Mouse (Mus musculus): ENCODE data around the gene Nsun5. TPM values are rescaled to one million over a fixed set of nuclear protein-coding genes. Genes with fewer than 3 reads are reported as not detected.
"Not testable (repeated sequence)": the region's sequence is repeated elsewhere in the genome, so short reads cannot be mapped to it uniquely, and the experiment has no call there.

Gene Nsun5
- polyA plus RNA-seq (2012; rRNA removed), result 34.8 and 37.7 TPM in 2 replicates

DNA sequence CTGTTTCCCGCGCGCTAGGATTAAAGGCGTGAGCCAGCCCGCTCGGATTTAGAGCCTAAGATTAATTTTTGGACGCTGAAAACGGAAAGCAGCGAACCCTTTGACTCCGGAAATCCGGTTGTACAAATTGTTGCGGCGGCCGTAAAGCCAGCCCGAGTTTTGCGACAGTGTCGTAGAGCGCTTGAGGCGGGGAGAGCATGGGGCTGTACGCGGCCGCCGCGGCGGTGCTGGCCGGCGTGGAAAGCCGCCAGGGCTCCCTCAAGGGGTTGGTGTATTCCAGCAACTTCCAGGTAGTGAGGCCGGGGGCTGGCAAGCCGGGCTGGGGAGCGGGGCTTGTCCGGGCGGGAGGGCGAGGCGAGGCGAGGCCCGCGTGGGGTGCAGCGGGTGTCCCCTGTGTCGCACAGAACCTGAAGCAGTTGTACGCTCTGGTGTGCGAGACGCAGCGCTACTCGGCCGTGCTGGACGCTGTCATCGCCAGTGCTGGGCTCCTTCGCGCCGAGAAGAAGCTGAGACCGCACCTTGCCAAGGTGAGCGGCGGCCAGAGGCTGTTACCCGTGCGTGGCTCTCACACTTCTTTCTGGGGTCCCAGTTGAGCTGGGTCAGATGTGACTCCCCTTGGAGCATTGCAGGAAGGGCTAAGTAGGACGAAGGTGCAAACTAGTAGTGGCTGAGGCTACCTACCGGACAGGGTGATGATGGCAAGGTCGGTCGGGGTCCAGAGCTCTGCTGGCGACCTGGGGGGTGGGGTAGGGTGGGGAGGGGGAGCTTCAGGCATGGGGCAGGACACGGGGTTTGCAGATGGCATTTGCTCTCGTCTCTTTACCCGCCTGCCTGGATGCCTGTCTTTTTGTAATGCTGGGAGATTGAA lies at the start of gene Nsun5:
Gene Nsun5 (plus strand): TSS at position 167 of the 868 bp plus-strand sequence.
- peak; percentile 85 to 98 for DNase-seq (ENCODE audit: extremely low spot score in 1 of 2, low spot score in 1 of 2)

DNA sequence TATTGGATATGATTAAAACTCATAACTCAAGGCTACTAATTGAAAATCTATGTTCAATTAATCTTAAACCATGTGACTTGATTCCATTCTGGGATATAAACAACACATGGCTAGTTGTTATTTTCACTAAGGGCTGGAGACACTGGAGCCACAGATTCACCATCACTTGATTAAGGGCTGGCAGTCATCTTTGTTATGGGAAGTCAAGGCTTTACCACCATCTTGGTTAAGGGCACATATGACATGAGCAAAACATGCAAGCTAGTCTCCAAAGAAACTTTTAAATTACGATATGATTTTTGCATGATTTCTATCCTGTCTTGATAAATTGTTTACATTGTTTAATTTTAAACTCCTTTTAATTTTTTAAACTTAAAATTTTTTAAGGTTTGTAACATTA lies 47.6 kb upstream of the Nsun5 start:
- DNase-seq (ENCODE audit: extremely low spot score in 1 of 2, low spot score in 1 of 2), result no peak

DNA sequence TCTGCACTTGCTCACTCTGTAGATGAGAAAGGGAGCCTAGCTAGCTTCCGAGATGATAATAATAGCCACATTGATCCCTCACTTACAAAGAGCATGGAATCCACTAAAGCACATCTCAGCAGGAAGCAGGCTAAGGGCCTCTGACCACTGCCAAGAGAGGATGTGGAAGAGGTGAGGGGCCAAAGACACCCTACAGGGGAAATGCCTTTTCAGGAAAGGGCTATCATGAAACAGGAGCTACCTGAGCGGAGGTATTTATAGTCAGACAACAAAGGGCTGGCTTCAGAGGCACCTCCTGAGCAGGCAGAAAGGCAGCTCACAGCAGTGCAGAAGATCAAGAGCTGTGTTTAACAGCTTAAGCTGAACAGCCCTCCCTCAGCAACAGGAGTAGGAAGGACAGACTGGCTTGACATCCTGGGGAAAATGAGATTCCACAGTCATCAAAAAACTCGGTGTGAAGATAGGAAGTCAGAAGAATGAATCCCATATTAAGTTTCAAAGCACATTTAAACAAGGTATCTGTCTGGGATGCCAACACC lies 43.6 kb upstream of the Nsun5 start:
- no peak for DNase-seq (ENCODE audit: extremely low spot score in 1 of 2, low spot score in 1 of 2)

DNA sequence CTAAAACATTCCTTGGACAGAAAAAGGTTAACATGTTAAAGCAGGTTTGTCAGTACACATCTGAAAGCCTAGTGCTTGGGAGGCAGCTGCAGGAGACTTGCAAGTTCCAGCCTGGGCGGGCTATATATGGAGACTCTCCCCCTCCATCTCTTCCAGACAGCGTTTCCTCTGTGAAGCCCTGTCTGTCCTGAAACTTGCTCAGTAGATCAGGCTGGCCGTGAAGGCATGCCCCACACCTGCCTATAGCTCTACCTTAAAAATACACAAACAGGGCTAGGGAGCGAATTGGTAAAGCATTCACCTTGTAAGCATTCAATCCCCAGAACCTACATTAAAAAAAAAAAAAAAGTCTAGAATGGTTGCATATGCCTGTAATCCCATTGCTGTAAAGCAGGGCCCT lies 40.3 kb upstream of the Nsun5 start:
- no peak for DNase-seq (ENCODE audit: extremely low spot score in 1 of 2, low spot score in 1 of 2)

DNA sequence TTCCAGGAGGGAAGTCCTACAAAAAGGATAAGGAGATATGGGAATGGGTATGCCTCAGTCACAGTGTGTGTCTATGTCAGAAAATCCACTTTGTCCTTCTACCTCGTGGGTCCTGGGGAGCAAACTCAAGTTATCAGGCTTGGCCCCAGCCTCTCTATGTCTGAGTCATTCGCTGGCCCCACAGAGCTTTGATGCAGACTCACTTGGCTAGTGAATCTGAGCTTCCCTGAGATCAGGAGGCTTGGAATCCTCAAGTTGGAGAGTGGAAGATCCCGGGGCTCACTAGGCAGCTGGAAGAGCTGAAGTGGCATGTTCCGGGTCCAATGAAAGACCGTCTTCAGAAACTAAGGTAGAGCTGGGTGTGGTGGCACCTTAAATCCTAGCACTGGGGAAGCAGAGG lies 39.6 kb upstream of the Nsun5 start:
- DNase-seq (ENCODE audit: extremely low spot score in 1 of 2, low spot score in 1 of 2), result no peak

DNA sequence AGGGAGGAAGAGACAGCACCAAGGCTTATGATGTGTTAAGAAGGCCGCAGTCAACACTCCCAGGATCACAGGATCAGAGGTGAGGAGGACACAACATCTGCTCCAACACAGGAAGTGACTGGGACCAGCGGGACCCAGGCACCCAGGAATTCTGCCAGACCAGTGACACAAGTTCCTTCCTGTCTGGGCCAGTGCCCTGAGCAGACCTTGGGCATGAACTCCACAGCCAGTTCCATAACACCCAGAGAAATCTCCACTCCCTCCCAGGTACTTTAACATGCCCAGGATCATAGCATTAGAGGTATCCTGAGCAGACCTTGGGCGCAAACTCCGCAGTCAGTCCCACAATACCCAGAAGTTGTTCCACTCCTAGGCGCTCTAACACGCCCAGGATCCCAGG lies 38.6 kb upstream of the Nsun5 start:
- DNase-seq (ENCODE audit: extremely low spot score in 1 of 2, low spot score in 1 of 2), result no peak

DNA sequence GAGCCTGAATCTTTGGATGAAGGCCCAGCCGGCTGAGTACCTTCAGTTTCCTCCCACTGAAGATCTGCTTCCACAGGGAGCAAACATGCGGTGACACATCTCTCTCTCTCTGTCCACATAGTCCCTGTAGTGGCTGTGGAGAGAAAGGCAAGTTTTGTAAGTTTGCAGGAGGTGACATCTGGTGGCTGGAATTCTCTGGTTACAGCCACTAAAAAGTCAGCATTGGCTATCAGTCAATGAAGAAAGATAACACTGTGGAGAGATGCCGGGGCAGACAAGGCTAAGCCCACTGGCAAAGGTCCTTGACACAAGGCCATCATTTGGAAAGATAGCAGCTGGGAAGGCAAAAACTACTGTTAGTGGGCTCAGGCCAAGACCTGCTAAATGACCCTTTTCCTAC lies 32.2 kb upstream of the Nsun5 start:
- DNase-seq (ENCODE audit: extremely low spot score in 1 of 2, low spot score in 1 of 2), result no peak

DNA sequence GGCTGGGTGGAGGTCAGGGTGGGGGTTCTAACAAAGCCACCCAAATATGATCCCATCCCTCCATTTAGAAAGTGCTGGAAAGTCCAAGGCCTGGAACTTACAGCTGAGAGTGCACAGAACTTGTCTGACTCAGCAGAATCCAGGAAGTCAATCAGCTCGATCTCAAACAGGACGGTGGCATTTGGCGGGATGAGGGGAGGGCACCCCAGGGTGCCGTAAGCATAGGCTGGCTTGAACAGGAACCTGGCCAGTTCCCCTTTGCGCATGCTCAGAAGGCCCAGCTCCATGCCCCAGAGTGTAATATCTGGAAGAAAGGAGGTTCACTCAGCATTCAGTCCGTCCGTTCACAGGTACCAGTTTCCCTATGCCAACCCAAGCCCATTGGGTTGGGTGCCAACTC lies 23.8 kb upstream of the Nsun5 start:
- no peak for DNase-seq (ENCODE audit: extremely low spot score in 1 of 2, low spot score in 1 of 2)

DNA sequence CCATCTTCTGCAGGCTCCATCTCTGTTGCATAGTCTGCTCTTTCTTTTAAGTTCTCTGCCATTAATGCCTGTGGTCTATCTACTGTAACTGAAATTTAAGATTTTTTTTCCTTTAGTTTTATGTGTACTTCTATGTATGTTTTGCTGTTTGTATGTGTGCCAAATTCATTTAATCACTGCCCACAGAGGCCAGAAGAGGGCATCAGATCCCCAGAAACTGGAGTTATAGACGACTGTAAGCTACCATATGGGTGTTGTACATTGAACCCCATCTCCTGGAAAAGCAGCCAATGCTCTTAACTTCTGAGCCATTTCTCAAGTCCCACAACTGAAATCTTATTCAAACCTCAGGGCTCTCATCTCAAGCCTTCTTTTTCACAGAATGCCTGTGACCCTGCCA lies 23.3 kb upstream of the Nsun5 start:
- DNase-seq (ENCODE audit: extremely low spot score in 1 of 2, low spot score in 1 of 2), result no peak

DNA sequence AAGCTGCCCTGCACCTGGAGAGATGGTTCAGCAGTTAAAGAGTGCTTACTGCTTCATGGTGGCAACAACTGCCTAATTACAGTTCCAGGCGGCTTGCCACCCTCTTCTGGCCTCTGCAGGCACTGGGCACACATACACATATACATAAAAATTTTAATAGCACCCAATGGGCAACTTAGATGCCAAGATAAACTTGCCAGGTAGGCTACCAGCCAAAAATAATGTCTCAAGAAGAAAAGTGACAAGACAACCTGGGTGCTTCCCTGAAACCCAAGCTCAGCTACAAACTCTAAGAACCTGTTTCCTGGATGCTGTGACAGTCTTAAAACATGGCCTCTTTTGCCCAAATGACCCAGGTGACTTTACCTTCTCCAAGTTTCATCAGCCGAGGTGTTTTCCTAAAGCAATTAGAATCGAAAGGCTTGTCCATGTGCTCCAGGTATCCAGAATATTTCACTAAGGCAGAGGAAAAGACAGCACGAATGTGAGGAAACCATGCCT lies 22.2 kb upstream of the Nsun5 start:
- no peak for DNase-seq (ENCODE audit: extremely low spot score in 1 of 2, low spot score in 1 of 2)

DNA sequence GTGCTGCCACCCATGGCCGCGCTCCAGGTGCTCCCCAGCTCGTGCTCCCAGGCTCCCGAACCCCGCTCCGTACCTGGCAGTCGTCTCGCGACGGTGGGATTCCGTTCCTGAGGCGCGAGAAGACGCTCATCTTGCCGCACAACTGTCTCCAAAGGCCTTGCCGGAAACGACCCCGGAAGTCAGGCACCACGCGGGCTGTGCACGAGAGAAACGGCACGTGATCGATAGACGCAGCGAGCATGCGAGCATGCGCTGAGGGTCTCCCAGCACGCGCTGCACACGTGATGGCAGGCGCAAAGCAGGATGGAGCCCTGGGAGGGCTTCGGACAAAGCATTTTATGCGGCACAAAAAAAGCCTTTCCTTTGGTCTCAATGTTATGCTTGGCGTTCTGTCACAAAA lies 19.9 kb upstream of the Nsun5 start, which contains the start of gene Fkbp6:
Gene Fkbp6 (minus strand): TSS at position 183 of the 400 bp plus-strand sequence.
- DNase-seq (ENCODE audit: extremely low spot score in 1 of 2, low spot score in 1 of 2), result no peak

DNA sequence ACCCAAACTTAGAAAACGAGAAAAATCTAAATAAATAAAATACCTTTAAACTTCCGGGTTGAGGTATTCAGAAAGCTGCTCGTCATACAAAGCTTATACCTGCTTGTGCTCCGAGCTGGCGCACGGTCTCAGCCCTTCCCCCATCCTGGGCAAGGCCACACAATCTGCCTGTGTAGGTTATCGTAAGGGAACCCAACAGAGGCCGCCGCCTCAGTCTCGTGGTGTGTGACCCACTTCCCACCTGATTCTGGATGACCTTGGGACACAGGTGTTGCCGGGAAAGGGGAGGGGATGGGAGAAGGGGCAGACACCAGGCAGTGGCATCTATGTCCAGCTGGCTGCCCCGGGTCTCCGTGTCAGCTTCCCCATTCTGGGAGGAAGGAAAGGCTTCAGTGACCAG lies 18.1 kb upstream of the Nsun5 start:
- no peak for DNase-seq (ENCODE audit: extremely low spot score in 1 of 2, low spot score in 1 of 2)

DNA sequence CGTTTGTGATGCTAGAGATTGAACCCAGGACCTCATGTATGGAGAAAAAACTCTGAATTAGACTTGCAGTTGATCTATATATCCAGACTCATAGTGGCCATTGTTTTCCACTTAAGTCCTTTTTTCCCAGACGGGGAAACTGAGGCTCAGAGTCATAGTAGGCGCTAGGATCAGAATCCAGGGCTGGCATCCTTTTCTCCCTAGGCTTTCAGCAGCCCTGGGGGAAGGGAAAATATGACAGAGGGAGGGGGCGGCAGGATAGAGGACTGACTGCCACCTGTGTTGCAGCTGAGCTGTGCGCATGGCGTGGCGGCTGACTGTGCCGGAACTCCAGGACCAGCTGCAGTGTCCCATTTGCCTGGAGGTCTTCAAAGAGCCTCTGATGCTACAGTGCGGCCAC lies 16.8 kb upstream of the Nsun5 start, which contains the start of gene Trim50:
Gene Trim50 (plus strand): TSS at position 301 of the 400 bp plus-strand sequence.
- DNase-seq (ENCODE audit: extremely low spot score in 1 of 2, low spot score in 1 of 2), result no peak

DNA sequence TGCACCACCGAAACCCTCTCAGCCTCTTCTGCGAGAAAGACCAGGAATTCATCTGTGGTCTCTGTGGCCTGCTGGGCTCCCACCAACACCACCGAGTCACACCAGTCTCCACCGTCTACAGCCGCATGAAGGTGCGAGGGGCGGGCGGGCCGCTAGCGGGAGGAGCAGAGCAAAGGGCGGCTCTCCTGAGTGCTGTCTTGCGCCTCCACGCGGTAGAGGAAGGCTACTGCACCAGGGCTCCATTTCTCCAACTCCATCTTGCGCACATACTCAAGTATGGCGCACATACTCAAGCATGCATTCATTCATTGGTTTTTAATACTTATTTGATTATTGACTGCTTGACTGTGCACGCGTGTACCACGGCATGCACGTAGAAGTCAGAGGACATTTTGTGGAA lies 16.2 kb upstream of the Nsun5 start:
- no peak for DNase-seq (ENCODE audit: extremely low spot score in 1 of 2, low spot score in 1 of 2)

DNA sequence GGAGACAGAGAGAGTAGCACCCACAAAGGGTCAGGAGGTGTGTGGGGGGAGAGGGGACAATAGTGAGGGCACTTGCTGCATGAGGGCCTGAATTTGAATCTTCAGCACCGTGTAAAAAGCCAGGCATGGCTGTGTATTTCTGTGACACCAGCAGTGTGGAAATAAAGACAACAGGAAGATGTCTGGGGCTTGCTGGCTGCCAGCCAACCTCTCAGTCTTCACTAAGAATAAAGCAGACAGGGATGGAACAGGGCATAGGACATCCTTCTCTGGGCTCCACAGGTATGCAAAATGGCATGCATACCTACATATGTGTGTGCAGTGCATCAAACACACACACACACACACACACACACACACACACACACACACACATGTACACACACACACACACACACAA lies 13.7 kb upstream of the Nsun5 start:
- no peak for DNase-seq (ENCODE audit: extremely low spot score in 1 of 2, low spot score in 1 of 2)

DNA sequence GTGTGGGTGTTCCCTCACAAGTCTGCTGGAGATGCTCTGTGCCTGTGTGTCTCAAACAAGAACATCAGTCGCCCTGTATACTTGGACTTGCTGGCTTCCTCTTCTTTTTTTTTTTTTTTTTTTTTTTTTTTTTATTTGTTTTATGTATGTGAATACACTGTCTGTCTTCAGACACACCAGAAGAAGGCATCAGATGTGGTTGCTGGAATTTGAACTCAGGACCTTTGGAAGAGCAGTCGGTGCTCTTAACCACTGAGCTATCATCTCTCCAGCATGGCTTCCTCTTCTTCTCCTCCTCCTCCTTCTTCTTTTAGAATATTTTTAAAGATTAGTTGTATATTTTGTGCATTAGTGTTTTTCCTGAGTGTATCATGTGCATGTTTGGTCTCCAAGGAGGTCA lies 12.2 kb upstream of the Nsun5 start:
- DNase-seq (ENCODE audit: extremely low spot score in 1 of 2, low spot score in 1 of 2), result no peak

DNA sequence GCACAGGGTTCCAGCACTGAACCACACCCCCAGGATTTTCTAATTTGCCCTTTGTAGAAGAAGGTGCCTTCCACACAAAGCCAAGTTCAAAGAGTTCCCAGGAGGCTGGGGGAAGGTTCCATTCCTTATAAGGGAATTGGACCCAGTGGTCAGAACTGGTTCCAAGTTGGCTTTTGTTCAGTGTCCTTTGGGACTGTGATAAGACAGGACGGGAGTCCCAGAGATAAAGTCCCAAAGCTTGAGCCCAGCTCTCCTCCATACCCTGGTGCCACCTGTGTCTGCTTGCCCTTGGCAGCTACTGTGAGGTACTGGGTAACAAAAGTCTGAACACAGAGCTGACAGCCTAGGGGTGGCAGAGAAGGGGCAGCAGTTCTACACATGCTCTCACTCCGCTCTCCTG lies 10.0 kb upstream of the Nsun5 start:
- DNase-seq (ENCODE audit: extremely low spot score in 1 of 2, low spot score in 1 of 2), result no peak

DNA sequence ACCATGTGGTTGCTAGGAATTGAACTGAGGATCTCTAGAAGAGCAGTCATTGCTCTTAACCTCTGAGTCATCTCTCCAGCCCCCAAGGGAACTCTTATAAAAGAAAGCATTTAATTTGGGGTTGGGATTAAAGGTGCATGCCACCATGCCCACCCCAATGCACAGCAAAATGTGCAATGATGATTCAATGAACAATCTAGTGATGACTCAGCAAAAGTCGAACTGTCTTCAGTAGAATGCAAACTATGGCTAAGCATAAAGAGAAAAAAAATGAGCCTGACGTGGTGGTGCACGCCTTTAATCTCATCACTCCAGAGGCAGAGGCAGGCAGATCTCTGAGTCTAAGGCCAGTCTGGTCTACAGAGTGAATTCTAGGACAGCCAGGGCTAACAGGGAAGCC lies 7.2 kb upstream of the Nsun5 start:
- no peak for DNase-seq (ENCODE audit: extremely low spot score in 1 of 2, low spot score in 1 of 2)

DNA sequence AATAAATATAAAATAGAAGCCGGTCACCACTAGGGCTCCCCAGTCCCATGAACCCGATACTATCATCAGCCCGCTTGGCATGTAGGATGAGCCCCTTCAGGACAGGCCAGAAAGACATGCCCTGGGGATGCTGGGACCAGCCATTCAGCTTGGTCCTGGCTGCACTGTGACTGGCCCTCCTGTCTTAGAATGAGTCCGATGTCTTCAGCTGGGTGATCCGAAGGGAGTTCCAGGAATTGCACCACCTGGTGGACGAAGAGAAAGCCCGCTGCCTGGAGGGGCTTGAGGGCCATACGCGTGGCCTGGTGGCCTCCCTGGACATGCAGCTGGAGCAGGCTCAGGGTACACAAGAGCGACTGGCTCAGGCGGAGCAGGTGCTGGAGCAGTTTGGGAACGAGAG lies 6.2 kb upstream of the Nsun5 start:
- no peak for DNase-seq (ENCODE audit: extremely low spot score in 1 of 2, low spot score in 1 of 2)

DNA sequence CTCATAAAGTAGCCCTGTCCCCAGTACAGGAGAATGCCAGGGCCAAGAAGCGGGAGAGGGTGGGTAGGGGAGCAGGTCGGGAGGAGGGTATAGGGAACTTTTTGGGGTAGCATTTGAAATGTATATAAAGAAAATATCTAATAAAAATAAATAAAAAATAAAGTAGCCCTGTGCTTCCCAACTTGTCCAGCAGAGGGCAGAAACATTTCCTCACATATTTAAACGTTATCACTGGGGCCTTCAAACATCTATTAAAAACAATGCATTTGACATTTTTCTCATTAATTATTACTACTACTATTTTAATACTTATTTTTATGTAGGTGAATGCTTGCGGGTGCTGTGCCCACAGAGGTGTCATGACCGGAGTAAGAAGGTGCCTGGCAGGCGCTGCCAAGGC lies 1.9 kb upstream of the Nsun5 start:
- peak in 1 of 2 experiments; percentile 37 for DNase-seq (ENCODE audit: extremely low spot score in 1 of 2, low spot score in 1 of 2)

DNA sequence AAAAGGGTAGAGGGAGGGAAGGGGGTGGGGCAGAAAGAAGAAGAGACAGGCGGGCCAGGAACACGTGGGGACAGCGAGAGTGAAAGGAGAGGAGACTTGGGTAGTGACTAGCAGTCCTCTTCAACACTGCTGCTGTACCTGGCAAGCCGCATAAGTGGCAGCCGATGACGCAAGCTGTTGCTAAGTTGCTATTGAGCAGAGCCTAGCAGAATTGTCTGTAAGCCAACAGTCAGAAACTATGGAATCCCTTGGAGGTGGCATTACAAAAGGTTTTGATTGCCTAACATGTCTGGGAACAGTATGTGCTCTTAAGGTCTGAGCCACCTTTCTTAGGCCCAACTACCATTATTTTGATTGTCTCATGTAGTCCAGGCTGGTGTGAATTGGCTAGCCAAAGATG lies 1.4 kb upstream of the Nsun5 start:
- no peak for DNase-seq (ENCODE audit: extremely low spot score in 1 of 2, low spot score in 1 of 2)

DNA sequence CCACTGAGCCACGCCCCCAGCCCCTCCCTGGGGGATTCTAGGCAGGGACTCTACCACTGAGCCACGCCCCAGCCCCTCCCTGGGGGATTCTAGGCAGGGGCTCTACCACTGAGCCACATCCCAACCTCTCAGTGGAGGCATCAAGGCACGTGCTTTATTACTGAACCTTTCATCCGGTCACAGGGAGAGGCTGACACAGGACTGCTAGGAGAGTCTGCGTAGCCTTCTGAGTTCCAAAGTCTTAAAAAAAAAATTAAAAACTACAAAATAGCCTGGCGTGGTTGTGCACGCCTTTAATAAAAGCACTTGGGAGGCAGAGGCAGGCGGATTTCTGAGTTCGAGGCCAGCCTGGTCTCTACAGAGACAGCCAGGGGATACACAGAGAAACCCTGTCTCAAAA lies 557 bp upstream of the Nsun5 start:
- DNase-seq (ENCODE audit: extremely low spot score in 1 of 2, low spot score in 1 of 2), result not testable (repeated sequence)

Measured in frontal cortex, adult 2 months (tissue).